Mouse (Mus musculus) lung, adult 2 months (tissue): ENCODE data around the gene Adtrp.

Experiments used
- CTCF ChIP-seq: fragments of 200-500 bp; IDR thresholded peaks from 2 replicates; pipeline ENCODE4 v1.5.1; 2011; ENCODE audit warnings: mild to moderate bottlenecking, low read length, control low read depth; ENCODE audit not compliant: insufficient read depth
- POLR2A ChIP-seq: fragments of 200-500 bp; IDR thresholded peaks from 2 replicates; pipeline ENCODE4 v1.6.1; 2011; ENCODE audit warnings: low read depth, mild to moderate bottlenecking, control low read depth, low read length, borderline replicate concordance; ENCODE audit errors: extremely low read depth

DNA sequence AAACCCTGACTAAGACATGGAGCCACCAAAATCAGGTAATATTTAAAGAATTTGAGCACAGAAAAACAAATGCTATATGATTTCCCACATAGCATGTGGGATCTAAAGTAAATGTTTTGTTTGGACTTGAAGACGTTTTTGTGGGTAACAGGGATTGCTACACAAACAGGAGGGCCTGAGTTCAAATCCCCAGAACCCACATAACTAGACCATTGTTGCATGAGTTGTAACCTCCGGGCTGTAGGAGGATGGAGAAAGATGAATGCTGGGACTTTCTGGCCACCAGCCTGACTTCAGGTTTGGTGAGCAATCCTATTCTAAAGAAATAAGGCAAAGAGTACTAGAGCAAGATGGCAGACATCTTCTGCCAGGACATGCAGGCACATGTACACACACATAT lies 41.2 kb upstream of the Adtrp start:
- TF ChIP-seq CTCF (no peak), POLR2A (no peak)
